Mouse (Mus musculus) myocyte (in vitro differentiated cells): ENCODE results near the gene Brd3. TPM values are rescaled to one million over a fixed set of nuclear protein-coding genes. Genes with fewer than 3 reads are reported as not detected.

Source experiments
- H3K27me3 ChIP-seq: one replicate; pipeline ENCODE4 v1.6.1; 2011; ENCODE audit not compliant: control insufficient read depth, insufficient read depth, insufficient read length
- H3K36me3 ChIP-seq: one replicate; pipeline ENCODE4 v1.6.1; 2011; ENCODE audit not compliant: control insufficient read depth, insufficient read depth
- H3K4me2 ChIP-seq: one replicate; pipeline ENCODE4 v1.6.1; 2011; ENCODE audit warnings: low read depth, control low read depth
- H3K4me3 ChIP-seq: one replicate; pipeline ENCODE4 v1.5.1; 2011; ENCODE audit warnings: mild to moderate bottlenecking, control low read depth, moderate library complexity
- H3K79me2 ChIP-seq: one replicate; pipeline ENCODE4 v1.6.1; 2011; ENCODE audit not compliant: control insufficient read depth, insufficient read depth
- H3ac ChIP-seq: one replicate; pipeline ENCODE4 v1.6.1; 2011; ENCODE audit not compliant: control insufficient read depth, insufficient read length
- CEBPB ChIP-seq: IDR thresholded peaks from 2 replicates; pipeline ENCODE4 v1.6.1; 2011; ENCODE audit warnings: mild to moderate bottlenecking, moderate library complexity; ENCODE audit not compliant: poor library complexity, insufficient read depth, severe bottlenecking
- E2F4 ChIP-seq: IDR thresholded peaks from one replicate; pipeline ENCODE4 v1.6.1; 2011; ENCODE audit warnings: mild to moderate bottlenecking, control low read depth, moderate library complexity; ENCODE audit not compliant: insufficient read depth
- MAX ChIP-seq: IDR thresholded peaks from one replicate; pipeline ENCODE4 v1.6.1; 2011; ENCODE audit warnings: low read depth, mild to moderate bottlenecking, control low read depth
- MYOD1 ChIP-seq, 3 experiments: IDR thresholded peaks; one replicate each; pipeline ENCODE4 v1.6.1; 2011; ENCODE audit warnings: control low read depth in 2 of 3, low read depth in 2 of 3, mild to moderate bottlenecking in 2 of 3, moderate library complexity in 1 of 3; ENCODE audit not compliant: insufficient read length in 2 of 3, control insufficient read depth in 1 of 3
- MYOG ChIP-seq, 3 experiments: IDR thresholded peaks; one replicate each; pipeline ENCODE4 v1.6.1; 2011; ENCODE audit warnings: control low read depth in 2 of 3, low read depth in 2 of 3, mild to moderate bottlenecking in 2 of 3; ENCODE audit not compliant: insufficient read length in 2 of 3, control insufficient read depth in 1 of 3, insufficient read depth in 1 of 3
- POLR2A ChIP-seq: IDR thresholded peaks from one replicate; pipeline ENCODE4 v1.6.1; 2011; ENCODE audit warnings: low read depth, mild to moderate bottlenecking, control low read depth, moderate library complexity; ENCODE audit not compliant: insufficient read length
- POLR2AphosphoS2 ChIP-seq: IDR thresholded peaks from one replicate; pipeline ENCODE4 v1.6.1; 2011; ENCODE audit warnings: low read depth, control low read depth; ENCODE audit not compliant: insufficient read length
- REST ChIP-seq: IDR thresholded peaks from one replicate; pipeline ENCODE4 v1.6.1; 2011; ENCODE audit warnings: mild to moderate bottlenecking, control low read depth, moderate library complexity; ENCODE audit not compliant: insufficient read depth, insufficient read length
- SRF ChIP-seq: IDR thresholded peaks from one replicate; pipeline ENCODE4 v1.6.1; 2011; ENCODE audit warnings: low read depth; ENCODE audit not compliant: control insufficient read depth, insufficient read length
- TCF12 ChIP-seq: IDR thresholded peaks from one replicate; pipeline ENCODE4 v1.6.1; 2011; ENCODE audit warnings: mild to moderate bottlenecking, control low read depth; ENCODE audit not compliant: poor library complexity, insufficient read depth, severe bottlenecking
- TCF3 ChIP-seq: IDR thresholded peaks from one replicate; pipeline ENCODE4 v1.6.1; 2011; ENCODE audit warnings: low read depth, control low read depth; ENCODE audit not compliant: insufficient read length
- USF1 ChIP-seq: IDR thresholded peaks from one replicate; pipeline ENCODE4 v1.6.1; 2011; ENCODE audit warnings: low read depth, mild to moderate bottlenecking, control low read depth, moderate library complexity
- polyA plus RNA-seq: library from polyadenylated mRNA; unstranded; fragments of >200 nt; fragmentation: generic; extraction: Trizol; gene quantifications from one replicate; pipeline ENCODE4 v1.2.1, GENCODE M21; 2012; ENCODE audit warnings: missing spikeins

The Brd3 gene
- polyA plus RNA-seq, 1 experiment, result 26.8 TPM

DNA sequence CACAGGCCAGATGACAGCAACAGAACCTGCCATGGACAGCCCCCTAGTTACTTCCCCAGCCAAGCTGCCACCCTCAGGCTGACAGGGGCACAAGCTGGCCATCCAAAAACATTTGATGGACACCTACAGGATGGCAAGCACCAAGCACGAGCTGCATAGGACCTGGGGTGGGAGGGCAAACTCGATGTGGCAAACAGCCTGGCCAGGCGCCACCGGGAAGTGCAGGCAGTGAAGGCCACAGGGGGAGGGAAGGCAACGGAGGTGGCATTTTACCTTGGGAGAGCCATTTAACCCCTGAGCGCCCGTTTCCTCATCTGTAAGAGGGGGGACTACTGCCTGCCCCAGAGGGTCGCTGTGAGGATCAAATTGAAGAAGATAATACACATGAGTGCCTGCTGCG, 46.8 kb downstream of the Brd3 start:
- no peak overlapping the region for H3K4me3 ChIP-seq
- H3ac ChIP-seq, result no peak overlapping the region
- H3K27me3 ChIP-seq, result no peaks in the 10 kb centered on the region
- peaks cover 18% of the 10 kb centered on the region for H3K36me3 ChIP-seq
- TF ChIP-seq MAX, result no peak
- no peak for TF ChIP-seq TCF12
- no peak overlapping the region for H3K4me2 ChIP-seq
- H3K79me2 ChIP-seq, result peaks cover 18% of the 10 kb centered on the region

DNA sequence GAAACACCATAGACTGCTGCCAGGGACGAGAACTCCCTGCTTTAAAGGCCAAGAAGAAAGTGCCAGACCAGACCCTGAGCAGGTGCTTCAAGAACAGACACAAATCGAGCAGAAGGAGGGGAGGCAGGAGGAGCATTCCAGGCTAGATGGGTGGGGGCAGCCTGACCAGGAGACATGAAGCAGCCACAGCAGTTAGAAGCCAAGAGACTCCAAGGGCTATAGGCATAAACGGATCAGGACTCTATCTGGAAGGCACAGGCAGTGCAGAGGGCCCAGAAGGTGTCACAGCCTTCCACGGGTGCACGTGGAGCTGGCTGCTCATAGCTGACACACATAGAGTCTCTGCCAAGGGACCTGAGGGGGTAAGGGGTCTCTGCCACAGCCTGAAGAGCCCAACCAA, 47.3 kb downstream of the Brd3 start:
- Histone ChIP-seq H3K4me2 (no peak overlapping the region), H3ac (no peak overlapping the region), H3K27me3 (no peaks in the 10 kb centered on the region), H3K79me2 (peaks cover 13% of the 10 kb centered on the region), H3K4me3 (no peak overlapping the region), H3K36me3 (peaks cover 19% of the 10 kb centered on the region)
- TF ChIP-seq E2F4 (no peak), SRF (no peak), POLR2AphosphoS2 (no peak), POLR2A (no peak), TCF12 (no peak), MYOG (IDR thresholded peaks at IDR 0.05; ENCODE audit: control insufficient read depth in 1 of 3, insufficient read depth in 1 of 3, insufficient read length in 2 of 3, low read depth in 2 of 3) (no peak), MYOD1 (IDR thresholded peaks at IDR 0.05; ENCODE audit: control insufficient read depth in 1 of 3, insufficient read length in 2 of 3, low read depth in 2 of 3) (no peak), CEBPB (no peak), USF1 (no peak), MAX (no peak), TCF3 (no peak), REST (no peak)

DNA sequence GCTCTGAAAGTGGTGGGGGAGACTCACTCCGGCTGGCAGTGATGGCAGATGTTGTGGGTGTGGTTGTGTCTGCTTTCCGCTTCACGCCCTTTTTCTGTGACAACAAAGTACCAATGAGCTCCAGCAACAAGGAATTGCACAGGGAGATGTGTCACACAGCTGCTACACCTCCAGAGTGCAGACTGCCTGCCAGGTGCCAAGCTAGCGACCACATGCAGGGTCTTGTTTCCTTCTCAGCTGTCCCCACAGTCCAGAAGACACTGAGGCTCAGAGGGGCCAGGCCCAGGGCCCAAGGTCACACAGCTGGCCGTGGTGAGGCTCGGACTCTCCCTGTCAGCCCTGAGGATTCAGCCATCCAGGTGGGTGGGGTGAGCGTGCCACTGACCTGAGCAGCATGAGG, 47.7 kb downstream of the Brd3 start:
- TF ChIP-seq MYOG (IDR thresholded peaks at IDR 0.05; ENCODE audit: control insufficient read depth in 1 of 3, insufficient read depth in 1 of 3, insufficient read length in 2 of 3, low read depth in 2 of 3) (peak in 2 of 3 experiments; percentile 70 to 91), CEBPB (no peak), USF1 (no peak), MYOD1 (IDR thresholded peaks at IDR 0.05; ENCODE audit: control insufficient read depth in 1 of 3, insufficient read length in 2 of 3, low read depth in 2 of 3) (peak in 2 of 3 experiments; percentile 68 to 84), POLR2A (no peak), REST (no peak), E2F4 (no peak), MAX (no peak), TCF12 (no peak), TCF3 (peak; percentile 43), POLR2AphosphoS2 (no peak), SRF (no peak)
- Histone ChIP-seq H3ac (no peak overlapping the region), H3K4me2 (no peak overlapping the region), H3K79me2 (peaks cover 11% of the 10 kb centered on the region), H3K4me3 (no peak overlapping the region), H3K27me3 (no peaks in the 10 kb centered on the region), H3K36me3 (peaks cover 21% of the 10 kb centered on the region)

DNA sequence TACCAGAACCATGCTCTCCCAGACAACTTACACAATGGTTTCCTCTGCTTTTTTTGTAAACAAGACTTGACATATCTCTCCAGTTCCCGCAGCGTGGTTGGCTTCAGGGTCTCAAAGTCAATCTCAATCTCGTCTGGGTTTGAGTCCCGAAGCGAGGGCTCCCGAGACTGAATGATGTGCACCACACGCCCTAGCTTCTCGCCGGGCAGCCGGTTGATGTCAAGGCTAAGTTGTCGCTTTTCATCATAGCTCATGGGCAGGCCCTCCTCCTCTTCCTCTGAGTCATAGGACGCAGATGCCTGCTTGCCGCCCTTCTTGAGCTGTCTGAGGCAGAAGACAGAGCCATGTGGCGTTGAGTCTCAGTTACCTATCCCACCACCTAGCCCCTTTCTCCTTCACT, 57.2 kb downstream of the Brd3 start:
- Histone ChIP-seq H3K4me2 (no peak overlapping the region), H3ac (no peak overlapping the region), H3K27me3 (no peaks in the 10 kb centered on the region), H3K4me3 (no peak overlapping the region), H3K36me3 (peaks cover 21% of the 10 kb centered on the region), H3K79me2 (no peaks in the 10 kb centered on the region)
- TF ChIP-seq POLR2A, result no peak
- TF ChIP-seq E2F4, result no peak
- no peak for TF ChIP-seq POLR2AphosphoS2

DNA sequence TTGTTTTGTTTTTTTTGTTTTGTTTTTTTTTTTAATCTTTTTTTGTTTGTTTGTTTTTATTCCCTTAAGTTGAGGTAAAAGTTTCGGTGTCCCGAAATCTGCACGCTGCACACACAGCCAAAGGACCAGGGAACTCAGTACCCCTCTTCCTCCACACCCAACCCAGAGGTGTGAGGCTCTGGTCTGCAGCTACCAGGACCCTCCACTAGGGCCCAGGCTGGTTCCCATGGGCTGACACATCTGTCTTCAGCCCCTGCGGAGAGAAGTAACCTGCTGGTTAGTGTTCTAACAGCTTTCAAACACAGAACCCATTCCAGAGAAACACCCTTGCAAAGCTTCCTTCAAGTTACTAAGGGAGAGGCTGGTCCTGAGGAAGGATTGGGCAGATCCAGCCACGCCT, 59.7 kb downstream of the Brd3 start:
- Histone ChIP-seq H3K4me3 (no peak overlapping the region), H3K36me3 (peaks cover 20% of the 10 kb centered on the region), H3K4me2 (no peak overlapping the region), H3ac (no peak overlapping the region), H3K79me2 (no peaks in the 10 kb centered on the region), H3K27me3 (no peaks in the 10 kb centered on the region)
- TF ChIP-seq CEBPB (no peak), TCF12 (no peak), POLR2AphosphoS2 (no peak), SRF (no peak), REST (no peak), MAX (no peak), USF1 (no peak), TCF3 (no peak), MYOD1 (IDR thresholded peaks at IDR 0.05; ENCODE audit: control insufficient read depth in 1 of 3, insufficient read length in 2 of 3, low read depth in 2 of 3) (no peak), MYOG (IDR thresholded peaks at IDR 0.05; ENCODE audit: control insufficient read depth in 1 of 3, insufficient read depth in 1 of 3, insufficient read length in 2 of 3, low read depth in 2 of 3) (no peak), POLR2A (no peak), E2F4 (no peak)

DNA sequence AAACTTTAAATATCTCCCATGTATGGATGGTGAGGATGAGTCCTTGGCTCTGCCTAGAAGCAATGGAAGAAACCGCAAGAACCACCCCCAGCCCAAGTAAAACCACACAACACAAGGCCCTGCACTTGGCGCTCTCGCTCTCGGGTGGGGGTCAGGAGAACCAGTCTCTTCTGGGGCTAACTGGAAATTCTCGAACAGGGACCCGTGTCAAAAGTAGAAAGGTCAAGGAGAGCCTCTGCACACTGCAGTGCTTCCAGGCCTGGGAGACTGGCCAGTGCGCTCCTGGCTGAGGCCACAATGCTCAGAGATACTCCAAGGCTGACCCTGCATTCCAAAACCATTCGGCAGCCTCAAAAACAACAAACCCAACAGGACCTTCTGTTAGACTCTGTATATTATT, 60.6 kb downstream of the Brd3 start:
- Histone ChIP-seq H3K36me3 (peaks cover 20% of the 10 kb centered on the region), H3K4me3 (no peak overlapping the region), H3K4me2 (no peak overlapping the region), H3K27me3 (no peaks in the 10 kb centered on the region), H3K79me2 (no peaks in the 10 kb centered on the region), H3ac (no peak overlapping the region)
- no peak for TF ChIP-seq MYOD1 (IDR thresholded peaks at IDR 0.05; ENCODE audit: control insufficient read depth in 1 of 3, insufficient read length in 2 of 3, low read depth in 2 of 3)
- no peak for TF ChIP-seq USF1
- TF ChIP-seq SRF, result no peak
- TF ChIP-seq POLR2A, result no peak
- no peak for TF ChIP-seq TCF12
